Mouse (Mus musculus): Measurements from ENCODE around the gene Aff1. TPM values are rescaled to one million over a fixed set of nuclear protein-coding genes. Genes with fewer than 3 reads are reported as not detected.

The Aff1 gene
- total and polyA plus RNA-seq, 2 experiments from 2014 or later: 6.5 to 29.0 TPM

- H3K4me1 ChIP-seq (ENCODE audit: control insufficient read depth, insufficient read depth): no peaks in the 10 kb centered on the region
- 59% methylated on average over 6 of the region's 6 CpGs for WGBS
- no peak for DNase-seq (ENCODE audit: low spot score)
Observed at GRCm38 (mm10) chr5:103720967-103721366, 28.8 kb downstream of the Aff1 start.

GRCm38 (mm10) chr5:103721490-103721889 is 29.3 kb downstream of the Aff1 start:
- H3K9ac ChIP-seq (replicated peaks; ENCODE audit: low read depth, low read length): no peak overlapping the region
- no peak for DNase-seq (ENCODE audit: low spot score)
- no peak overlapping the region for H3K4me2 ChIP-seq (ENCODE audit: low read depth, low read length)
- H3K27ac ChIP-seq (ENCODE audit: low read depth): no peak overlapping the region
- H3K4me3 ChIP-seq (ENCODE audit: low read depth, low read length): no peak overlapping the region
- no peak for ATAC-seq (ENCODE audit: insufficient read depth, low read depth)
- H3K9me3 ChIP-seq (replicated peaks; ENCODE audit: control insufficient read depth, low read length): no peaks in the 10 kb centered on the region
- H3K36me3 ChIP-seq (replicated peaks; ENCODE audit: control insufficient read depth, insufficient read depth, low read length): no peaks in the 10 kb centered on the region
- TF ChIP-seq CTCF (IDR thresholded peaks at IDR 0.05; ENCODE audit: low read depth) (no peak), EP300 (IDR thresholded peaks at IDR 0.05; ENCODE audit: low read depth) (no peak)
- 79% methylated on average over 4 of the region's 4 CpGs for WGBS
- no peaks in the 10 kb centered on the region for H3K27me3 ChIP-seq (ENCODE audit: control insufficient read depth, insufficient read depth, low read length)
- no peaks in the 10 kb centered on the region for H3K4me1 ChIP-seq (ENCODE audit: control insufficient read depth, insufficient read depth)

More at GRCm38 (mm10) chr5:103720967-103721366, 28.8 kb downstream of the Aff1 start:
- Histone ChIP-seq H3K4me3 (ENCODE audit: low read depth, low read length) (no peak overlapping the region), H3K27me3 (ENCODE audit: control insufficient read depth, insufficient read depth, low read length) (no peaks in the 10 kb centered on the region), H3K9ac (replicated peaks; ENCODE audit: low read depth, low read length) (no peak overlapping the region), H3K9me3 (replicated peaks; ENCODE audit: control insufficient read depth, low read length) (no peaks in the 10 kb centered on the region), H3K36me3 (replicated peaks; ENCODE audit: control insufficient read depth, insufficient read depth, low read length) (no peaks in the 10 kb centered on the region), H3K27ac (ENCODE audit: low read depth) (no peak overlapping the region), H3K4me2 (ENCODE audit: low read depth, low read length) (no peak overlapping the region)
- no peak for ATAC-seq (ENCODE audit: insufficient read depth, low read depth)
- TF ChIP-seq EP300 (IDR thresholded peaks at IDR 0.05; ENCODE audit: low read depth) (no peak), CTCF (IDR thresholded peaks at IDR 0.05; ENCODE audit: low read depth) (no peak)

GRCm38 (mm10) chr5:103722721-103723120 is 30.5 kb downstream of the Aff1 start:
- H3K9me3 ChIP-seq (replicated peaks; ENCODE audit: control insufficient read depth, low read length): no peaks in the 10 kb centered on the region
- no peak overlapping the region for H3K9ac ChIP-seq (replicated peaks; ENCODE audit: low read depth, low read length)
- WGBS: 70% methylated on average over 4 of the region's 4 CpGs
- H3K27ac ChIP-seq (ENCODE audit: low read depth): no peak overlapping the region
- no peaks in the 10 kb centered on the region for H3K36me3 ChIP-seq (replicated peaks; ENCODE audit: control insufficient read depth, insufficient read depth, low read length)
- DNase-seq (ENCODE audit: low spot score): no peak
- no peak for TF ChIP-seq EP300 (IDR thresholded peaks at IDR 0.05; ENCODE audit: low read depth)
- no peak for TF ChIP-seq CTCF (IDR thresholded peaks at IDR 0.05; ENCODE audit: low read depth)
- ATAC-seq (ENCODE audit: insufficient read depth, low read depth): no peak
- H3K4me1 ChIP-seq (ENCODE audit: control insufficient read depth, insufficient read depth): no peaks in the 10 kb centered on the region
- H3K27me3 ChIP-seq (ENCODE audit: control insufficient read depth, insufficient read depth, low read length): no peaks in the 10 kb centered on the region
- H3K4me3 ChIP-seq (ENCODE audit: low read depth, low read length): no peak overlapping the region
- H3K4me2 ChIP-seq (ENCODE audit: low read depth, low read length): no peak overlapping the region

- Histone ChIP-seq H3K27me3 (ENCODE audit: control insufficient read depth, insufficient read depth, low read length) (no peaks in the 10 kb centered on the region), H3K27ac (ENCODE audit: low read depth) (no peak overlapping the region), H3K36me3 (replicated peaks; ENCODE audit: control insufficient read depth, insufficient read depth, low read length) (no peaks in the 10 kb centered on the region), H3K4me3 (ENCODE audit: low read depth, low read length) (no peak overlapping the region), H3K4me2 (ENCODE audit: low read depth, low read length) (no peak overlapping the region), H3K9ac (replicated peaks; ENCODE audit: low read depth, low read length) (no peak overlapping the region), H3K9me3 (replicated peaks; ENCODE audit: control insufficient read depth, low read length) (no peaks in the 10 kb centered on the region), H3K4me1 (ENCODE audit: control insufficient read depth, insufficient read depth) (no peaks in the 10 kb centered on the region)
- DNase-seq (ENCODE audit: low spot score): no peak
- no peak for TF ChIP-seq CTCF (IDR thresholded peaks at IDR 0.05; ENCODE audit: low read depth)
- no peak for TF ChIP-seq EP300 (IDR thresholded peaks at IDR 0.05; ENCODE audit: low read depth)
- ATAC-seq (ENCODE audit: insufficient read depth, low read depth): no peak
- 30% methylated on average over 6 of the region's 6 CpGs for WGBS
Observed at GRCm38 (mm10) chr5:103724384-103724783, 32.2 kb downstream of the Aff1 start.

GRCm38 (mm10) chr5:103724823-103725222 is 32.6 kb downstream of the Aff1 start:
- Histone ChIP-seq H3K36me3 (replicated peaks; ENCODE audit: control insufficient read depth, insufficient read depth, low read length) (no peaks in the 10 kb centered on the region), H3K9ac (replicated peaks; ENCODE audit: low read depth, low read length) (no peak overlapping the region), H3K4me3 (ENCODE audit: low read depth, low read length) (no peak overlapping the region), H3K27ac (ENCODE audit: low read depth) (no peak overlapping the region), H3K4me1 (ENCODE audit: control insufficient read depth, insufficient read depth) (no peaks in the 10 kb centered on the region), H3K9me3 (replicated peaks; ENCODE audit: control insufficient read depth, low read length) (no peaks in the 10 kb centered on the region), H3K27me3 (ENCODE audit: control insufficient read depth, insufficient read depth, low read length) (no peaks in the 10 kb centered on the region), H3K4me2 (ENCODE audit: low read depth, low read length) (no peak overlapping the region)
- no peak for TF ChIP-seq EP300 (IDR thresholded peaks at IDR 0.05; ENCODE audit: low read depth)
- no peak for TF ChIP-seq CTCF (IDR thresholded peaks at IDR 0.05; ENCODE audit: low read depth)
- ATAC-seq (ENCODE audit: insufficient read depth, low read depth) (no peak), DNase-seq (ENCODE audit: low spot score) (no peak)
- 62% methylated on average over 3 of the region's 3 CpGs for WGBS
